Mouse (Mus musculus): Measurements from ENCODE around the gene Tsr3. TPM values are rescaled to one million over a fixed set of nuclear protein-coding genes. Genes with fewer than 3 reads are reported as not detected.

The Tsr3 gene
- polyA plus RNA-seq (2012; rRNA removed): 40.4 and 42.4 TPM in 2 replicates

DNA sequence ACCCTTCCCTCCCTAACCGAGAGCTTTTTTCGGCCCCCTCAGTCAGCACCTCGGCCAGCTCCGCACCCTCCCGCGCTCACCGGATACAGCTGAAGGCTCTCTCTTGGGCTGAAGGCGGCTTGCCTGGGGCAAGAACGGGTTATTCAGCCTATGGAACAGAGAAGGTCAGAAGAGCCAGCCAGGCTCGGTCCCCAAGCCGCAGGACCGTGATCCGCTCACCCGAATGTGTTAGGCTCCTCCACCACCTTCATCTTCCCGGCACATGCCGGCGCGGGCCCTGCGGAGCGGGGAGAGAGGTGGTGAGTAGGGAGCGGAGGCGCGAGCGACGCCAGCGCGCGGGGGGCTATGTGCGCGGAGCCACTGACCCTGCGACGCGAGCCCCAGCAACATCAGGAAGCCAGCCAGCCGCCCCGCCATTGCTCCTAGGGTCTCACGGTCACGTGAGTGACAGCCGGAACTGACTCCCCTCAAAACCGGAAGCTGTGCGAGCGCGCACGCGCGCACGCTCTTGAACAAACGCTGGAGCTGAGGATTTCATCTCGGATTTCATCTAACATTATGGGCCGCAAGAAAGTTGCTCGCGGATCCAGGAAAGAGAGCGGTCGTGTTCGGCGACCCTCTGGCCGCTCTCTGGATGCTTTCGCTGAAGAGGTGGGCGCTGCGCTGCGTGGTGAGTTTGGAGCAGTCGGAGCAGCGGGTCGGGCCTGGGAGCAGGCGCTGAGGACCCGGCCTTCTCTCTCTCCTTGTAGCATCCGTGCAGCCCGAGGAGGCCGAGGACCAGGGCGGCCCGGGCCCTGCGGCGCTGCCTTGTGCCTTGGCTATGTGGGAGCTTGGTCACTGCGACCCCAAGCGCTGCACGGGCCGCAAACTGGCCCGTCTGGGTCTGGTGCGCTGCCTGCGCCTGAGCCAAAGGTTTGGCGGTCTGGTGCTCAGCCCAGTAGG, at the start of gene Tsr3, which contains the start of gene Gnptg:
Gene Tsr3 (plus strand): TSS at position 476 of the 942 bp plus-strand sequence.
Gene Gnptg (minus strand): TSS at position 430 of the 942 bp plus-strand sequence.
- no peak for TF ChIP-seq CTCF (IDR thresholded peaks at IDR 0.05; ENCODE audit: borderline replicate concordance, insufficient read depth, low read depth, low read length)
- peak; percentile 78 for TF ChIP-seq POLR2A (IDR thresholded peaks at IDR 0.05; ENCODE audit: borderline replicate concordance, insufficient read depth, low read length)
- Histone ChIP-seq H3K4me1 (ENCODE audit: control insufficient read depth, insufficient read depth, low read length) (peaks cover 9% of the 10 kb centered on the region; the same call in 1 of the 2 replicates), H3K27ac (ENCODE audit: insufficient read depth, low read length) (peak within 1 kb of the TSS; percentile 52), H3K4me3 (replicated peaks; ENCODE audit: insufficient read depth, low read depth, low read length) (peak within 1 kb of the TSS; percentile 86), H3K27me3 (ENCODE audit: control insufficient read depth, insufficient read depth, low read length) (no peaks in the 10 kb centered on the region)
- DNase-seq: peak; percentile 84 to 86
- under 1% methylated on average over 80 of the region's 80 CpGs for WGBS

DNA sequence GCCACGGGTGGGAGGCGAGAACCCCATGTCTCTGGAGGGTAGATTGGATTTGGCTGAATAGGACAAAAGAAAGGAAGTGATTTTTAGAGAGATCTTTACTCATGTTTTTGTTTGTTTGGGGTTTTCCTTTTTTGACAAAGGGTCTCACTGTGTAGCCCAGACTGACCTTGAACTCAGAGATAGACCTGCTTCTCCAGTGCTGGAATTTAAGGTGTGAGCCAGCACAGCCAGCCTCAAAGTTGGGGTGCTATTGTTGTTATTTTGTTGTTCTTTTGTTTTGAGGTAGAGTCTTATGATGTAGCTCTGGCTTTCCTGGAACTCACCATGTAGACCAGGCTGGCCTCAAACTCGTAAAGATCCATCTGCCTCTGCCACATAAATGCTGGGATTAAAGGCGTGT, 37.6 kb upstream of the Tsr3 start:
- 87% methylated on average over 4 of the region's 4 CpGs for WGBS
- TF ChIP-seq CTCF (IDR thresholded peaks at IDR 0.05; ENCODE audit: borderline replicate concordance, insufficient read depth, low read depth, low read length) (no peak), POLR2A (IDR thresholded peaks at IDR 0.05; ENCODE audit: borderline replicate concordance, insufficient read depth, low read length) (no peak)
- no peak overlapping the region for H3K27ac ChIP-seq (ENCODE audit: insufficient read depth, low read length)
- H3K27me3 ChIP-seq (ENCODE audit: control insufficient read depth, insufficient read depth, low read length): no peaks in the 10 kb centered on the region
- H3K4me1 ChIP-seq (ENCODE audit: control insufficient read depth, insufficient read depth, low read length): peaks cover 3% of the 10 kb centered on the region; the same call in 1 of the 2 replicates
- no peak overlapping the region for H3K4me3 ChIP-seq (replicated peaks; ENCODE audit: insufficient read depth, low read depth, low read length)
- no peak for DNase-seq

DNA sequence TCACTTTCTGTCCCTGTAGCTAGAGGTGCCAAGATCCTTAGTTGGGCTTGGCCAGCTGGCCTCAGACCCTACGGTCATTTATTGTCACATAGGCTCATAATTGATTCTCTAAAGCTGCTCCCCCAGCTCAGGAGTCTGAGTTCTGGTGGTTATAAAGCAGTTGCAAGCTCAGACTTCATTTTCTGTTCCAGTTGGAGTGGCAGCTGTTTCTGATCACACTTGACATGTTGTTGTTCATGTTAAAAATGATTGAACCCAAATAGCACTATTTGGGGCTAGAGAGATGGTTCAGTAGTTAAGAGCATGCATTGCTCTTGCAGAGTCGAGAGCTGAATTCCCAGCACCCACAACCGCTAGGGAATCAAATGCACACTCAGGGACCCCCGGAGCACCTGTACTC, 30.0 kb upstream of the Tsr3 start:
- H3K4me3 ChIP-seq (replicated peaks; ENCODE audit: insufficient read depth, low read depth, low read length): no peak overlapping the region
- DNase-seq: no peak
- peak overlapping the region; percentile 6 for H3K27ac ChIP-seq (ENCODE audit: insufficient read depth, low read length)
- WGBS: 63% methylated on average over 4 of the region's 4 CpGs
- TF ChIP-seq CTCF (IDR thresholded peaks at IDR 0.05; ENCODE audit: borderline replicate concordance, insufficient read depth, low read depth, low read length) (no peak), POLR2A (IDR thresholded peaks at IDR 0.05; ENCODE audit: borderline replicate concordance, insufficient read depth, low read length) (no peak)
- H3K27me3 ChIP-seq (ENCODE audit: control insufficient read depth, insufficient read depth, low read length): no peaks in the 10 kb centered on the region
- H3K4me1 ChIP-seq (ENCODE audit: control insufficient read depth, insufficient read depth, low read length): peaks cover 26% of the 10 kb centered on the region

DNA sequence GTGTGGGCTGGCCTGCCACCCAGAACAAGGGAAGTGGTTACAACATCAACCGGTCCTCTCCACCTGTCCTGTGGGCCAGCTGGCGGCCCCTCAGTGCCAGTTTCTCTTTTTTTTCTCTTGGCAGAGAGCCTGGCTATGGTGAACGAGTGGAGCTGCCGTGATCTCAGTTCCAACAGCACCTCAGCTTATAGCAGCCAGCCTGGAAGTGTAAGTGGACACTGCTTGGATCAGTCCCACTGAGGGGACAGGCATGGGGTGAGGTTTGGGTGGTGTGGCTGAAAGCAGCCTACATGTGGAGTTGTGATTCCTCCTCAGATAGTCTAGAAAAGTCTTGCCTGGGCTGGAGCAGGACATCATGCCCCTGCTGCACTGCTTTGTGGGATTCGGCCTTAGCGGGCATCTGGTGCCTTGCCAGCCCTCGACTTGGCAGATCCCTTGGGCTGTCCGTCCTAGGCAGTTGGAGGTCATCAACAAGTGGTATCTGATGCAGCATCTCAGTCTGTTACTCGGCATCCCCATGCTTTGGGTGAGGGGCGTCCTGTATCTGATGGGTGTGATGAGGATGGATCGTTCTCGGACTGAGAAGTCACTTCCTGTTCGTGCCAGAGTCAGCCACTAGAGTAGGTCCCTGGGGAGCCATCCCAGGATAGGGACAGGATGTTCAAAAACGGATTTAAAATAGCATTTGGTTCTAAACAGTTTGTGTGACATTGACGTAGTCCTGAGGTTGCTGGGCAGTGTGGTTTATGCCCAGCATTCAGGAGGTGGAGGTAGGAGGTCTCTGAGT, 29.1 kb upstream of the Tsr3 start:
- H3K4me1 ChIP-seq (ENCODE audit: control insufficient read depth, insufficient read depth, low read length): peaks cover 26% of the 10 kb centered on the region
- H3K27me3 ChIP-seq (ENCODE audit: control insufficient read depth, insufficient read depth, low read length): no peaks in the 10 kb centered on the region
- WGBS: 9% methylated on average over 15 of the region's 15 CpGs
- peak overlapping the region; percentile 6 for H3K27ac ChIP-seq (ENCODE audit: insufficient read depth, low read length)
- TF ChIP-seq POLR2A (IDR thresholded peaks at IDR 0.05; ENCODE audit: borderline replicate concordance, insufficient read depth, low read length) (no peak), CTCF (IDR thresholded peaks at IDR 0.05; ENCODE audit: borderline replicate concordance, insufficient read depth, low read depth, low read length) (no peak)
- peak overlapping the region; percentile 6 for H3K4me3 ChIP-seq (replicated peaks; ENCODE audit: insufficient read depth, low read depth, low read length)
- peak; percentile 82 to 92 for DNase-seq

DNA sequence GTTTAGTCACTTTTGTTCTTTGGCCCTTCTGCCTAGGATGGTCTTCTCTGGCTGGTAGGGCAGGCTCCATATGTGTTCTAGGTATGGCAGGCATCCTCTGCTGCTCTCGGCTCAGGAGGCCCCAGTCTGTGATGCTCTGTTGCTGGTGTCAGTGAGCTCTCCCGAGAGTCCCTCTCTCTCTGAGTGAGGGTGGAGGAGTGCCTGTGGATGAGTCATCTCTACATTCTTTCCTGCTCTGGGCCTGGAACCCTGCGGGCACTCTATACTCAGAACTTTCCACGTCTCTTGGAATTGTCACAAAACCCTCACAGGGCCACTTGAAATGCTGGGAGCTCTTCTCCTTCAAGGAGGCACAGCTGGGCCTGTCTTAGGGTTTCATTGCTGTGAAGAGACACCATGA, 28.3 kb upstream of the Tsr3 start:
- peaks cover 26% of the 10 kb centered on the region for H3K4me1 ChIP-seq (ENCODE audit: control insufficient read depth, insufficient read depth, low read length)
- peak overlapping the region; percentile 4; the same call in 1 of the 2 replicates for H3K27ac ChIP-seq (ENCODE audit: insufficient read depth, low read length)
- H3K4me3 ChIP-seq (replicated peaks; ENCODE audit: insufficient read depth, low read depth, low read length): no peak overlapping the region
- no peaks in the 10 kb centered on the region for H3K27me3 ChIP-seq (ENCODE audit: control insufficient read depth, insufficient read depth, low read length)
- TF ChIP-seq POLR2A (IDR thresholded peaks at IDR 0.05; ENCODE audit: borderline replicate concordance, insufficient read depth, low read length) (no peak), CTCF (IDR thresholded peaks at IDR 0.05; ENCODE audit: borderline replicate concordance, insufficient read depth, low read depth, low read length) (no peak)
- peak in 1 of 2 experiments; percentile 55 for DNase-seq
- WGBS: 16% methylated on average over 4 of the region's 4 CpGs

DNA sequence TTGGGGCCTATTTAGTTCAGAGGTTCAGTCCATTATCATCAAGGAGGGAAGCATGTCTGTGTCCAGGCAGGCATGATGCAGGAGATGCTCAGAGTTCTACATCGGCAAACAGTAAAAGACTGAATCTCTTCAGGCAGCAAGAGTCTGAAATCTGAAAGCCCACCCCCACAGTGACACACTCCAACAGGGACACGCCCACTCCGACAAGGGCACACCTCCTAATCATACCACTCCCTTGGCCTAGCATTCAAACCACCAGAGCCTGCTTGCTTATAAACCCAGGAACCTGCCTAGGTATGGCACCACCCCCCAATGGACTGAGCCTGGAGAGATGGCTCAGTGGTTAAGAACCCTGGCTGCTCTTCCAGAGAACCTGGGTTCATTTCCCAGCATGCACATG, 24.5 kb upstream of the Tsr3 start:
- H3K27me3 ChIP-seq (ENCODE audit: control insufficient read depth, insufficient read depth, low read length): no peaks in the 10 kb centered on the region
- no peak overlapping the region for H3K27ac ChIP-seq (ENCODE audit: insufficient read depth, low read length)
- WGBS: 78% methylated on average over 3 of the region's 3 CpGs
- TF ChIP-seq CTCF (IDR thresholded peaks at IDR 0.05; ENCODE audit: borderline replicate concordance, insufficient read depth, low read depth, low read length): no peak
- no peak for TF ChIP-seq POLR2A (IDR thresholded peaks at IDR 0.05; ENCODE audit: borderline replicate concordance, insufficient read depth, low read length)
- DNase-seq: no peak
- no peak overlapping the region for H3K4me3 ChIP-seq (replicated peaks; ENCODE audit: insufficient read depth, low read depth, low read length)
- peaks cover 27% of the 10 kb centered on the region for H3K4me1 ChIP-seq (ENCODE audit: control insufficient read depth, insufficient read depth, low read length)

DNA sequence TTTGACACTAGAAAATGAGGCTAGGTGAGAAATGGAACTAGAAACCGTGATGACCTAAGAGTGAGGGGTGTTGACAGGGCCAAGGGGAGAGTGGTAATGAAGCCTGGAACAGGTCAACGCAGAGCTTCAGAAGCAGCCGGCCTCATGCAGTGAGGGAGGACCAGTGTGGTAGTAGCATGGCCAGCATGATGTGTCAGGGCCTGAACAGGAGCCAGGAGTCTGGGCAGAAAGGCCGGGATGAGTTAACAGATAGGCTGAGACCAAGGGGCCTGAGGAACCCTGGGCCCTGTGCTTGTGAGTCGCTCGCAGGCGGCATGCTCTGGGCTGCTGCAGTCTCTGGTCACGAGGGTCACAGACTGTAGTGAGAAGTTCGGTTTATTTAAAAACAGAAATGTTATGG, 21.0 kb upstream of the Tsr3 start:
- 36% methylated on average over 9 of the region's 9 CpGs for WGBS
- peak overlapping the region; percentile 14 for H3K27ac ChIP-seq (ENCODE audit: insufficient read depth, low read length)

More for the DNA sequence above, 21.0 kb upstream of the Tsr3 start:
- DNase-seq: peak; percentile 55 to 69
- H3K4me3 ChIP-seq (replicated peaks; ENCODE audit: insufficient read depth, low read depth, low read length): no peak overlapping the region
- peaks cover 23% of the 10 kb centered on the region for H3K4me1 ChIP-seq (ENCODE audit: control insufficient read depth, insufficient read depth, low read length)
- no peaks in the 10 kb centered on the region for H3K27me3 ChIP-seq (ENCODE audit: control insufficient read depth, insufficient read depth, low read length)
- no peak for TF ChIP-seq POLR2A (IDR thresholded peaks at IDR 0.05; ENCODE audit: borderline replicate concordance, insufficient read depth, low read length)
